Mouse (Mus musculus) kidney, postnatal 14 days (tissue): ENCODE measurements at regions not wholly inside any gene's neighbourhood (a gene's known extent, or its start where the extent isn't known, plus 50 kb on each side); places are given as distances from the start of the nearest gene placed in this dataset.
"Not testable (repeated sequence)": the region's sequence is repeated elsewhere in the genome, so short reads cannot be mapped to it uniquely, and the experiment has no call there.

ENCODE experiments used
- DNase-seq: peaks from one replicate; pipeline ENCODE4 v3.0.0; 2022; ENCODE audit warnings: mixed read lengths

GRCm38 (mm10) chr8:20812164-20812872 is 80.2 kb upstream of the Defb33 start:
- DNase-seq, result peak; percentile 2

- peak; percentile 8 for DNase-seq
Measured at GRCm38 (mm10) chr8:20813493-20813892, 79.0 kb upstream of the Defb33 start.

GRCm38 (mm10) chr8:20822434-20822833 is 70.0 kb upstream of the Defb33 start:
- DNase-seq, result peak; percentile 52

DNA sequence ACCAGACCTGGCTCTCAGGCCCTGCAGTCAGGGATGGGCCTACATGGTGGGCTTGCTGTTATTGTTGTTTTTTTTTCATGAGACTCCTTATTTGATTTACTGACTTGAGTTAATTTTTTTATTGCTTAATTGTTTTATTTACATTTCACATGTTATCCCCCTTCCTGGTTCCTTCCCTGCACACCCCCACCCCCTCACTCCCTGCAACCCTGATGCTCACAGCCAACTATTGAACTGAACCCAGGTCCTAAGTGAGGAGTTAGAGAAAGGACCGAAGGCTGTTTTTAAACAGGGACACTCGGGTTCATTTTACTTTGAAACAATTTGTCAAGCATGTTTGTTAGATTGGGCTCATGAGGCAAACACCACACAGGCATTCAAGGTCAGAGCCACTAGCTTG is 69.2 kb upstream of the Defb33 start:
- DNase-seq, result peak; percentile 10

- not testable (repeated sequence) for DNase-seq
Measured at GRCm38 (mm10) chr8:20839481-20839880, 53.0 kb upstream of the Defb33 start.
